Mouse (Mus musculus): ENCODE results near the gene Ror1. TPM values are rescaled to one million over a fixed set of nuclear protein-coding genes. Genes with fewer than 3 reads are reported as not detected.

Ror1 gene
- polyA plus RNA-seq, 1 experiment from 2014 or later, result 1.1 TPM

- Histone ChIP-seq H3K4me2 (replicated peaks) (no peak overlapping the region), H3K9me3 (no peaks in the 10 kb centered on the region), H3K27ac (no peak overlapping the region), H3K36me3 (no peaks in the 10 kb centered on the region), H3K4me1 (replicated peaks) (no peaks in the 10 kb centered on the region), H3K4me3 (replicated peaks) (no peak overlapping the region), H3K27me3 (no peaks in the 10 kb centered on the region), H3K9ac (replicated peaks) (no peak overlapping the region)
- 86% methylated on average over 2 of the region's 2 CpGs for WGBS
- ATAC-seq, result no peak
These were observed 102.7 kb downstream of the Ror1 start for GRCm38 (mm10) chr4:100198275-100198674.

- H3K36me3 ChIP-seq, result no peaks in the 10 kb centered on the region
- WGBS, result 56% methylated on average over 2 of the region's 2 CpGs
- no peak overlapping the region for H3K9ac ChIP-seq (replicated peaks)
- H3K27me3 ChIP-seq, result no peaks in the 10 kb centered on the region
- H3K27ac ChIP-seq, result no peak overlapping the region
- no peaks in the 10 kb centered on the region for H3K4me1 ChIP-seq (replicated peaks)
- H3K4me3 ChIP-seq (replicated peaks), result no peak overlapping the region
- no peak overlapping the region for H3K4me2 ChIP-seq (replicated peaks)
- H3K9me3 ChIP-seq, result no peaks in the 10 kb centered on the region
- ATAC-seq, result no peak
These were observed 105.7 kb downstream of the Ror1 start for GRCm38 (mm10) chr4:100201322-100201721.

- 86% methylated on average over 5 of the region's 5 CpGs for WGBS
These were observed 107.5 kb downstream of the Ror1 start for GRCm38 (mm10) chr4:100203066-100203465.

GRCm38 (mm10) chr4:100203688-100204087 is 108.1 kb downstream of the Ror1 start:
- H3K4me3 ChIP-seq (replicated peaks), result no peak overlapping the region
- H3K4me1 ChIP-seq (replicated peaks), result no peaks in the 10 kb centered on the region
- no peaks in the 10 kb centered on the region for H3K9me3 ChIP-seq
- H3K27me3 ChIP-seq, result no peaks in the 10 kb centered on the region
- 72% methylated on average over 5 of the region's 5 CpGs for WGBS
- H3K9ac ChIP-seq (replicated peaks), result no peak overlapping the region
- no peak for ATAC-seq
- H3K36me3 ChIP-seq, result no peaks in the 10 kb centered on the region
- no peak overlapping the region for H3K27ac ChIP-seq
- no peak overlapping the region for H3K4me2 ChIP-seq (replicated peaks)

More at GRCm38 (mm10) chr4:100203066-100203465, 107.5 kb downstream of the Ror1 start:
- H3K9ac ChIP-seq (replicated peaks), result no peak overlapping the region
- no peak for ATAC-seq
- no peaks in the 10 kb centered on the region for H3K36me3 ChIP-seq
- no peaks in the 10 kb centered on the region for H3K27me3 ChIP-seq
- H3K27ac ChIP-seq, result no peak overlapping the region
- no peaks in the 10 kb centered on the region for H3K9me3 ChIP-seq
- H3K4me1 ChIP-seq (replicated peaks), result no peaks in the 10 kb centered on the region
- no peak overlapping the region for H3K4me3 ChIP-seq (replicated peaks)
- H3K4me2 ChIP-seq (replicated peaks), result no peak overlapping the region

- Histone ChIP-seq H3K27ac (no peak overlapping the region), H3K9ac (replicated peaks) (no peak overlapping the region), H3K9me3 (no peaks in the 10 kb centered on the region), H3K4me1 (replicated peaks) (no peaks in the 10 kb centered on the region), H3K36me3 (no peaks in the 10 kb centered on the region), H3K27me3 (no peaks in the 10 kb centered on the region), H3K4me2 (replicated peaks) (no peak overlapping the region), H3K4me3 (replicated peaks) (no peak overlapping the region)
- 87% methylated on average over 12 of the region's 12 CpGs for WGBS
- no peak for ATAC-seq
These were observed 108.8 kb downstream of the Ror1 start for GRCm38 (mm10) chr4:100204381-100204780.

- Histone ChIP-seq H3K4me1 (replicated peaks) (no peaks in the 10 kb centered on the region), H3K27me3 (no peaks in the 10 kb centered on the region), H3K36me3 (no peaks in the 10 kb centered on the region), H3K4me2 (replicated peaks) (no peak overlapping the region), H3K4me3 (replicated peaks) (no peak overlapping the region), H3K9me3 (no peaks in the 10 kb centered on the region), H3K27ac (no peak overlapping the region), H3K9ac (replicated peaks) (no peak overlapping the region)
- no peak for ATAC-seq
- WGBS, result 68% methylated on average over 4 of the region's 4 CpGs
These were observed 112.5 kb downstream of the Ror1 start for GRCm38 (mm10) chr4:100208081-100208480.

- H3K9me3 ChIP-seq, result no peaks in the 10 kb centered on the region
- no peaks in the 10 kb centered on the region for H3K27me3 ChIP-seq
- no peaks in the 10 kb centered on the region for H3K36me3 ChIP-seq
- no peaks in the 10 kb centered on the region for H3K4me1 ChIP-seq (replicated peaks)
- no peak for ATAC-seq
- WGBS, result 73% methylated on average over 4 of the region's 4 CpGs
- no peak overlapping the region for H3K4me3 ChIP-seq (replicated peaks)
- H3K9ac ChIP-seq (replicated peaks), result no peak overlapping the region
- no peak overlapping the region for H3K27ac ChIP-seq
- H3K4me2 ChIP-seq (replicated peaks), result no peak overlapping the region
These were observed 113.5 kb downstream of the Ror1 start for GRCm38 (mm10) chr4:100209106-100209505.

- 83% methylated on average over 4 of the region's 4 CpGs for WGBS
- H3K4me1 ChIP-seq (replicated peaks), result no peaks in the 10 kb centered on the region
- H3K4me2 ChIP-seq (replicated peaks), result no peak overlapping the region
- no peak overlapping the region for H3K4me3 ChIP-seq (replicated peaks)
- H3K36me3 ChIP-seq, result no peaks in the 10 kb centered on the region
- H3K27ac ChIP-seq, result no peak overlapping the region
- H3K27me3 ChIP-seq, result no peaks in the 10 kb centered on the region
- H3K9me3 ChIP-seq, result no peaks in the 10 kb centered on the region
- H3K9ac ChIP-seq (replicated peaks), result no peak overlapping the region
- ATAC-seq, result no peak
These were observed 115.7 kb downstream of the Ror1 start for GRCm38 (mm10) chr4:100211331-100211730.

- ATAC-seq, result no peak
- Histone ChIP-seq H3K27me3 (no peaks in the 10 kb centered on the region), H3K4me3 (replicated peaks) (no peak overlapping the region), H3K4me1 (replicated peaks) (no peaks in the 10 kb centered on the region), H3K9ac (replicated peaks) (no peak overlapping the region), H3K4me2 (replicated peaks) (no peak overlapping the region), H3K9me3 (no peaks in the 10 kb centered on the region), H3K36me3 (no peaks in the 10 kb centered on the region), H3K27ac (no peak overlapping the region)
- 63% methylated on average over 13 of the region's 13 CpGs for WGBS
These were observed 119.0 kb downstream of the Ror1 start for GRCm38 (mm10) chr4:100214324-100215215.

- ATAC-seq, result no peak
- H3K4me1 ChIP-seq (replicated peaks), result no peaks in the 10 kb centered on the region
- no peaks in the 10 kb centered on the region for H3K27me3 ChIP-seq
- no peaks in the 10 kb centered on the region for H3K9me3 ChIP-seq
- no peak overlapping the region for H3K4me3 ChIP-seq (replicated peaks)
- H3K9ac ChIP-seq (replicated peaks), result no peak overlapping the region
- no peak overlapping the region for H3K27ac ChIP-seq
- H3K36me3 ChIP-seq, result no peaks in the 10 kb centered on the region
- H3K4me2 ChIP-seq (replicated peaks), result no peak overlapping the region
- WGBS, result 82% methylated on average over 3 of the region's 3 CpGs
These were observed 121.0 kb downstream of the Ror1 start for GRCm38 (mm10) chr4:100216587-100216986.

- 75% methylated on average over 4 of the region's 4 CpGs for WGBS
- Histone ChIP-seq H3K9ac (replicated peaks) (no peak overlapping the region), H3K27me3 (no peaks in the 10 kb centered on the region), H3K36me3 (no peaks in the 10 kb centered on the region), H3K9me3 (no peaks in the 10 kb centered on the region), H3K4me2 (replicated peaks) (no peak overlapping the region), H3K27ac (no peak overlapping the region), H3K4me3 (replicated peaks) (no peak overlapping the region), H3K4me1 (replicated peaks) (no peaks in the 10 kb centered on the region; the same call in 1 of the 2 replicates)
- ATAC-seq, result no peak
These were observed 123.4 kb downstream of the Ror1 start for GRCm38 (mm10) chr4:100219026-100219425.

GRCm38 (mm10) chr4:100219599-100219998 is 124.0 kb downstream of the Ror1 start:
- H3K9ac ChIP-seq (replicated peaks), result no peak overlapping the region
- H3K9me3 ChIP-seq, result no peaks in the 10 kb centered on the region
- H3K4me2 ChIP-seq (replicated peaks), result no peak overlapping the region
- no peak for ATAC-seq
- H3K27me3 ChIP-seq, result no peaks in the 10 kb centered on the region
- H3K36me3 ChIP-seq, result no peaks in the 10 kb centered on the region
- H3K4me3 ChIP-seq (replicated peaks), result no peak overlapping the region
- H3K27ac ChIP-seq, result no peak overlapping the region
- no peaks in the 10 kb centered on the region; the same call in 1 of the 2 replicates for H3K4me1 ChIP-seq (replicated peaks)
- WGBS, result 92% methylated on average over 4 of the region's 4 CpGs

Measured in midbrain, embryonic 13.5 days (tissue).